Mouse (Mus musculus) midbrain, embryonic 13.5 days (tissue): ENCODE results near the gene Tbx6. TPM values are rescaled to one million over a fixed set of nuclear protein-coding genes. Genes with fewer than 3 reads are reported as not detected.
A peak's percentile ranks its signal among the peaks of the same experiment; 100 is the strongest.

Experiments used
- ATAC-seq: fragments of 200-750 bp; cut with Nextera tagmentation; 2 replicates; pipeline ENCODE4 v1.8.0; 2017; ENCODE audit warnings: mild to moderate bottlenecking, moderate TSS enrichment, moderate library complexity
- H3K27ac ChIP-seq: fragments of 300-500 bp; sonication (generic); 2 replicates; pipeline ENCODE4 v1.5.1; 2015; ENCODE audit warnings: inconsistent platforms, mild to moderate bottlenecking, moderate library complexity
- H3K27me3 ChIP-seq: fragments of 300-500 bp; sonication (generic); 2 replicates; pipeline ENCODE4 v1.6.1; 2015; ENCODE audit warnings: mild to moderate bottlenecking, inconsistent platforms
- H3K36me3 ChIP-seq: fragments of 300-500 bp; sonication (generic); 2 replicates; pipeline ENCODE4 v1.6.1; 2015; ENCODE audit warnings: mild to moderate bottlenecking, inconsistent platforms
- H3K4me1 ChIP-seq: fragments of 300-500 bp; sonication (generic); replicated peaks from 2 replicates; pipeline ENCODE4 v1.6.1; 2015; ENCODE audit warnings: inconsistent platforms
- H3K4me2 ChIP-seq: fragments of 300-500 bp; sonication (generic); replicated peaks from 2 replicates; pipeline ENCODE4 v1.6.1; 2015; ENCODE audit warnings: moderate library complexity, mild to moderate bottlenecking, inconsistent platforms
- H3K4me3 ChIP-seq: fragments of 300-500 bp; sonication (generic); replicated peaks from 2 replicates; pipeline ENCODE4 v1.5.1; 2015; ENCODE audit warnings: mild to moderate bottlenecking, inconsistent platforms
- H3K9ac ChIP-seq: fragments of 300-500 bp; sonication (generic); replicated peaks from 2 replicates; pipeline ENCODE4 v1.6.1; 2015; ENCODE audit warnings: mild to moderate bottlenecking, inconsistent platforms
- H3K9me3 ChIP-seq: fragments of 300-500 bp; sonication (generic); 2 replicates; pipeline ENCODE4 v1.6.1; 2016; ENCODE audit warnings: mild to moderate bottlenecking, inconsistent platforms
- WGBS: fragments of 180-500 bp; shearing (Covaris S2); methylation state at CpG from one replicate; pipeline ENCODE4 v1.1.7; 2015; 5-methylcytosine and 5-hydroxymethylcytosine counted together
- polyA plus RNA-seq: library from polyadenylated mRNA; unstranded; fragments of >200 nt; fragmentation: Nextera tagmentation; extraction: Ambion mirVana; gene quantifications from 2 replicates; pipeline ENCODE4 v1.2.1, GENCODE M21; 2015

The Tbx6 gene
- polyA plus RNA-seq, 1 experiment from 2014 or later, result 0.36 TPM

GRCm38 (mm10) chr7:126758539-126758938 lies 22.7 kb upstream of the Tbx6 start:
- H3K27ac ChIP-seq, result no peak overlapping the region
- no peaks in the 10 kb centered on the region for H3K27me3 ChIP-seq
- ATAC-seq, result no peak
- H3K36me3 ChIP-seq, result peaks cover 12% of the 10 kb centered on the region
- H3K9ac ChIP-seq, result no peak overlapping the region
- no peaks in the 10 kb centered on the region for H3K9me3 ChIP-seq
- peaks cover 35% of the 10 kb centered on the region for H3K4me1 ChIP-seq
- H3K4me3 ChIP-seq, result no peak overlapping the region
- H3K4me2 ChIP-seq, result no peak overlapping the region
- WGBS, result 70% methylated on average over 7 of the region's 7 CpGs

GRCm38 (mm10) chr7:126759050-126759671 lies 22.1 kb upstream of the Tbx6 start, which contains the start of gene Mapk3:
Gene Mapk3, plus strand, starts transcription at chr7:126759601.
- 2% methylated on average over 16 of the region's 38 CpGs for WGBS
- Histone ChIP-seq H3K9ac (peak within 1 kb of the TSS; percentile 89), H3K9me3 (no peaks in the 10 kb centered on the region), H3K36me3 (peaks cover 18% of the 10 kb centered on the region), H3K27me3 (no peaks in the 10 kb centered on the region), H3K27ac (peak within 1 kb of the TSS; percentile 88), H3K4me3 (peak within 1 kb of the TSS; percentile 79), H3K4me1 (peaks cover 35% of the 10 kb centered on the region), H3K4me2 (peak within 1 kb of the TSS; percentile 90)
- ATAC-seq, result peak; percentile 70

GRCm38 (mm10) chr7:126759672-126760390 lies 21.5 kb upstream of the Tbx6 start:
- peaks cover 25% of the 10 kb centered on the region for H3K36me3 ChIP-seq
- ATAC-seq, result peak; percentile 73
- WGBS, result 0% methylated on average over 22 of the region's 24 CpGs
- H3K4me1 ChIP-seq, result peaks cover 35% of the 10 kb centered on the region
- H3K4me2 ChIP-seq, result peak overlapping the region; percentile 90
- H3K27me3 ChIP-seq, result no peaks in the 10 kb centered on the region
- peak overlapping the region; percentile 89 for H3K9ac ChIP-seq
- H3K27ac ChIP-seq, result peak overlapping the region; percentile 88
- no peaks in the 10 kb centered on the region for H3K9me3 ChIP-seq
- peak overlapping the region; percentile 79 for H3K4me3 ChIP-seq

DNA sequence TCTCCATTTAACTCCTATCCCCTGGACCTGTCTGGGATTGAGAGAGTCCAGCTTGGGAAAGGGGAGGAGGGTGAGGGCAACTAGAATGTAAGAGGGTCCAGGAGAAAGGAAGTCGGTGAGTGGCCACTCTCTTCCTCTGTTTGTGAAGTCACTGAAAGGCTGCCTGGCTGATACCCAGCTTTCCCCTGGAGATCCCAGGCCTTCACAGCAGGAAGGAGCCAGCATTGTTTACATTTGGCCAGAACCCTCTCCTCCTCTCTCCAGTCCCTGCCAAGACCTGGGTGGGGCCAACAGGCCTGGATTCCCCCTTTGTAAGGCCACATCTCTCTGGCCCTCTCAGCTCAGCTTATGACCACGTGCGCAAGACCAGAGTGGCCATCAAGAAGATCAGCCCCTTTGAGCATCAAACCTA lies 20.9 kb upstream of the Tbx6 start:
- peak overlapping the region; percentile 88 for H3K27ac ChIP-seq
- peak overlapping the region; percentile 89 for H3K9ac ChIP-seq
- peak overlapping the region; percentile 90 for H3K4me2 ChIP-seq
- H3K4me3 ChIP-seq, result peak overlapping the region; percentile 79
- peaks cover 31% of the 10 kb centered on the region for H3K36me3 ChIP-seq
- no peaks in the 10 kb centered on the region for H3K9me3 ChIP-seq
- WGBS, result 14% methylated on average over 3 of the region's 3 CpGs
- H3K4me1 ChIP-seq, result peaks cover 35% of the 10 kb centered on the region
- H3K27me3 ChIP-seq, result no peaks in the 10 kb centered on the region
- ATAC-seq, result peak; percentile 20; the same call in 1 of the 2 replicates

DNA sequence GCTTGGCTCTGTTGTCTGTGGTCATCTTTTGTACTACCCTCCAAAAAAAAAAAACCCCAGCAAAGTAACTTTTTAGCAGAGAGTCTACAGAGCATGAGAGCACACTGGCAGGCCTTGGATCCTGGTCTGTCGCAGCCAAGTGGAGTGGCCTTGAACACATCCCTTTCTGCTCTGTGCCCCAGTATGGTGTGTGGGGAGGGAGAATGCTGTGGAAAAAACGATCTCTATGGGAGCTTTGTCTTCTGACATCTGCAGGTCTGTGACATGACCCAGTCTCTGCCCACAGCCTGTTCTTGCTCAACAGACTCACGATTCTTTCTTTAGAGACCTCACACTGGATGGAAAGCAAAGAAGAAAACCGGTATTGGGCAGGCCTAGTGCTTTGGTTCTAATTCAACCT lies 20.3 kb upstream of the Tbx6 start:
- H3K9me3 ChIP-seq, result no peaks in the 10 kb centered on the region
- H3K27me3 ChIP-seq, result no peaks in the 10 kb centered on the region
- peak overlapping the region; percentile 90 for H3K4me2 ChIP-seq
- no peak for ATAC-seq
- H3K9ac ChIP-seq, result peak overlapping the region; percentile 89; the same call in 1 of the 2 replicates
- peak overlapping the region; percentile 79 for H3K4me3 ChIP-seq
- 79% methylated on average over 4 of the region's 4 CpGs for WGBS
- peaks cover 35% of the 10 kb centered on the region for H3K4me1 ChIP-seq
- peak overlapping the region; percentile 88 for H3K27ac ChIP-seq
- peaks cover 36% of the 10 kb centered on the region for H3K36me3 ChIP-seq

- Histone ChIP-seq H3K4me1 (peaks cover 35% of the 10 kb centered on the region), H3K4me3 (peak overlapping the region; percentile 79; the same call in 1 of the 2 replicates), H3K27me3 (no peaks in the 10 kb centered on the region), H3K9me3 (no peaks in the 10 kb centered on the region), H3K36me3 (peaks cover 43% of the 10 kb centered on the region), H3K9ac (no peak overlapping the region), H3K4me2 (peak overlapping the region; percentile 90), H3K27ac (no peak overlapping the region)
- no peak for ATAC-seq
- WGBS, result 77% methylated on average over 6 of the region's 6 CpGs
These were observed 19.7 kb upstream of the Tbx6 start for GRCm38 (mm10) chr7:126761529-126762067.

GRCm38 (mm10) chr7:126762471-126763008 lies 18.7 kb upstream of the Tbx6 start:
- Histone ChIP-seq H3K4me3 (no peak overlapping the region), H3K9ac (0 out of 2 replicates have a peak overlapping the region, but pooled peaks have one; percentile 43), H3K27ac (0 out of 2 replicates have a peak overlapping the region, but pooled peaks have one; percentile 39), H3K4me1 (peaks cover 35% of the 10 kb centered on the region), H3K4me2 (0 out of 2 replicates have a peak overlapping the region, but pooled peaks have one; percentile 6), H3K27me3 (no peaks in the 10 kb centered on the region), H3K36me3 (peaks cover 52% of the 10 kb centered on the region), H3K9me3 (no peaks in the 10 kb centered on the region)
- no peak for ATAC-seq
- 82% methylated on average over 17 of the region's 17 CpGs for WGBS

GRCm38 (mm10) chr7:126765540-126765939 lies 15.7 kb upstream of the Tbx6 start:
- H3K27me3 ChIP-seq, result no peaks in the 10 kb centered on the region
- H3K4me3 ChIP-seq, result no peak overlapping the region
- H3K27ac ChIP-seq, result no peak overlapping the region
- no peak overlapping the region for H3K9ac ChIP-seq
- WGBS, result 85% methylated on average over 9 of the region's 9 CpGs
- H3K36me3 ChIP-seq, result peaks cover 81% of the 10 kb centered on the region
- no peaks in the 10 kb centered on the region for H3K9me3 ChIP-seq
- no peak for ATAC-seq
- no peak overlapping the region for H3K4me2 ChIP-seq
- peaks cover 24% of the 10 kb centered on the region for H3K4me1 ChIP-seq

DNA sequence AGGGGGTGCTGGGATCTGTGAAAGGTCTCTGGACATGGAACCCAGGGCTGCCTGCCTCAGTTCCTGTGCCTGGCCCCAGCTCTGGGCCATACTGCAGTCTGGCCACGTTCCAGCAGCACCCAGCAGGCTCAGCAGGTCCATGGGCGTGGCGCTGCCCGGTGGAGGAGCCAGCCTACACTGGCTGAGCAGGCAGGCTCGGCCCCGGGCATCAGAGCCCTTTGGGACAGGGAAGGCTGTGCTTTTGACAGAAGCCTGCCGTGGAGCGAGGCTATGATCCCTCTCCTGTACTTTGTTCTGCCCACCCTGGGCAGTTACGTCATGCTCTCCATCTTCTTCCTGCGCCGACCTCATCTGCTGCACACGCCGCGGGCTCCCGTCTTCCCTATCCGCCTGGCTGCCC lies 15.1 kb upstream of the Tbx6 start, which contains the start of gene Gdpd3:
Gene Gdpd3, plus strand, starts transcription at position 134 of the 400 bp plus-strand sequence.
- Histone ChIP-seq H3K4me1 (peaks cover 18% of the 10 kb centered on the region), H3K27ac (no peak within 1 kb of the TSS), H3K4me2 (no peak within 1 kb of the TSS), H3K27me3 (no peaks in the 10 kb centered on the region), H3K9ac (no peak within 1 kb of the TSS), H3K36me3 (peaks cover 88% of the 10 kb centered on the region), H3K4me3 (no peak within 1 kb of the TSS), H3K9me3 (no peaks in the 10 kb centered on the region)
- ATAC-seq, result no peak; the same call in 1 of the 2 replicates
- WGBS, result 91% methylated on average over 16 of the region's 16 CpGs

- no peak overlapping the region for H3K4me3 ChIP-seq
- H3K9ac ChIP-seq, result no peak overlapping the region
- H3K27me3 ChIP-seq, result no peaks in the 10 kb centered on the region
- H3K4me1 ChIP-seq, result peaks cover 10% of the 10 kb centered on the region
- H3K9me3 ChIP-seq, result no peaks in the 10 kb centered on the region
- ATAC-seq, result no peak
- no peak overlapping the region for H3K4me2 ChIP-seq
- H3K36me3 ChIP-seq, result peaks cover 92% of the 10 kb centered on the region
- H3K27ac ChIP-seq, result no peak overlapping the region
- 93% methylated on average over 8 of the region's 8 CpGs for WGBS
These were observed 14.3 kb upstream of the Tbx6 start for GRCm38 (mm10) chr7:126767001-126767400.

- no peak overlapping the region for H3K9ac ChIP-seq
- H3K4me3 ChIP-seq, result no peak overlapping the region
- no peak overlapping the region for H3K27ac ChIP-seq
- no peak overlapping the region for H3K4me2 ChIP-seq
- no peaks in the 10 kb centered on the region for H3K9me3 ChIP-seq
- 92% methylated on average over 12 of the region's 12 CpGs for WGBS
- peaks cover 6% of the 10 kb centered on the region for H3K4me1 ChIP-seq
- peaks cover 67% of the 10 kb centered on the region for H3K36me3 ChIP-seq
- H3K27me3 ChIP-seq, result no peaks in the 10 kb centered on the region
- no peak for ATAC-seq
These were observed 10.5 kb upstream of the Tbx6 start for GRCm38 (mm10) chr7:126770784-126771183.

- Histone ChIP-seq H3K27me3 (no peaks in the 10 kb centered on the region), H3K4me1 (peaks cover 26% of the 10 kb centered on the region), H3K27ac (no peak overlapping the region), H3K9ac (no peak overlapping the region), H3K9me3 (no peaks in the 10 kb centered on the region), H3K4me2 (no peak overlapping the region), H3K36me3 (peaks cover 41% of the 10 kb centered on the region), H3K4me3 (no peak overlapping the region)
- 89% methylated on average over 2 of the region's 2 CpGs for WGBS
- ATAC-seq, result no peak
These were observed 7.9 kb upstream of the Tbx6 start for GRCm38 (mm10) chr7:126773351-126773750.
